Mouse (Mus musculus) heart, postnatal 25 days (tissue): ENCODE data around the gene Dusp12. TPM values are rescaled to one million over a fixed set of nuclear protein-coding genes. Genes with fewer than 3 reads are reported as not detected.

Experiments
- DNase-seq: peaks from one replicate; pipeline ENCODE4 v3.0.0; 2022; ENCODE audit warnings: low spot score
- intact Hi-C: fragments of 180-260 bp; cut with DNase I; formaldehyde crosslinking; loops from one replicate; pipeline ENCODE4 v1.15.1; 2025
- total RNA-seq, 2 experiments: library from RNA; stranded (reverse); gene quantifications; 2 replicates each; pipeline ENCODE4 v1.2.3; 2021

Dusp12 gene
- total RNA-seq, 2 experiments from 2014 or later: 6.7 to 7.0 TPM

DNA sequence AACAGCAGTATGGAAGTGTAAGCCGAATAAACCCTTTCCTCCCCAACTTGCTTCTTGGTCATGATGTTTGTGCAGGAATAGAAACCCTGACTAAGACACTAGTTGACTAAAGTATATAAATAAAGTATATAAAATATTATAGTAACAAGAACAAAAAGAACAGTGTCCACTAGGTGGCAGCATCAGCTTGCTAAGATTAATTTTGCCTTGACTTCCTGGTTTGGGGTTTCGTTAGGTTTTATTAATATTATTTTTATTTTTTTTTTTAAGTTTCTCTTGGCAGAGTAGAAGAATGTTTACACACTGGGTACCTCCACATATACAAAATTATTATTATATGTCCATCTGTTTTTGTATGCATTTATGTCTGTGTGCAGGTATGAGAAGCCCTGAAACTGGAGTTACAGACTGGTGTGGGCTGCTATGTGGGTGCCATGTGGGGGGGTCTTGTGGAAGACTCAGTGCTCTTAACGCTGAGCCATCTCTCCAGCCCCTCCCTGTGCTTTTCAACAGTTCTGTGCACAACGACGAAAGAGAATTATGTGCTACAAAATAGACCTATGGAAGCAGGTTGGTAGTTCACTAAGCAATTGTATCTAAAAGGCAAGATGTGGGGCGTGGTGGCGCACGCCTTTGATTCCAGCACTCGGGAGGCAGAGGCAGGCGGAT, 15.6 kb upstream of the Dusp12 start:
- no peak for DNase-seq
- intact Hi-C loops: loop anchor here (1.0 kb wide), 2 partner anchors 91 to 95 kb away; no protein-coding TSS in a partner anchor

DNA sequence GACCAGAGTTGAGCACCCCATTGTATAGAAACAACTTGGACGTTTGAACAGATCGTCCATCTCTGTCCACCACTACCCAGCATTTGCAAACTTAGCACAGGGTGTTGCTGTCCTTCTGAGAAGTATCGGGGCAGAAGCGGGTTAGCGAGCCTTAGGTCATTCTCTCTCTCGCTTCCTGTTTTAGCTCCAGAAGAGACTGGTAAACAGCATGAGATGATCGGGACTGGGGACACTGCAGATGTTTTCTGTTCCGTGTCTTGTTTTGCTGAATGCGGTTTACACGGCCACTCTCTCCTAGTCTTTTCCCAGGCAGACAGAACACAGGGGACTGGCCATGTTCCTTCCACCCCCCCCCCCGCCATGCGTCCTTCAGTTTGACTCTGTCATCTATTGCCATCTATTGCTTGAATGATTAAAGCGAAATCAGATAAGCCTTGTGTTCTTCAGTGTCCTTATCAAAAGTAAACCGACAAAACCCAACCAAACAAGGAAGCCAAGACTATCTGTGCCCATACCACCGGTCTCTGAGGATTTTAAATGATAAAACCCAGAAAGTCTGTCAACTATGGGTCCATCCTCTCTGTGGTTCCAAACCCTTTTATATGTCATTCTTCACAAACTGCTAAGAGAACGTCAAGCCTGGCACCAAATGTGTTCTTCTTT, 13.2 kb upstream of the Dusp12 start:
- intact Hi-C loops: no loop called here
- no peak for DNase-seq

DNA sequence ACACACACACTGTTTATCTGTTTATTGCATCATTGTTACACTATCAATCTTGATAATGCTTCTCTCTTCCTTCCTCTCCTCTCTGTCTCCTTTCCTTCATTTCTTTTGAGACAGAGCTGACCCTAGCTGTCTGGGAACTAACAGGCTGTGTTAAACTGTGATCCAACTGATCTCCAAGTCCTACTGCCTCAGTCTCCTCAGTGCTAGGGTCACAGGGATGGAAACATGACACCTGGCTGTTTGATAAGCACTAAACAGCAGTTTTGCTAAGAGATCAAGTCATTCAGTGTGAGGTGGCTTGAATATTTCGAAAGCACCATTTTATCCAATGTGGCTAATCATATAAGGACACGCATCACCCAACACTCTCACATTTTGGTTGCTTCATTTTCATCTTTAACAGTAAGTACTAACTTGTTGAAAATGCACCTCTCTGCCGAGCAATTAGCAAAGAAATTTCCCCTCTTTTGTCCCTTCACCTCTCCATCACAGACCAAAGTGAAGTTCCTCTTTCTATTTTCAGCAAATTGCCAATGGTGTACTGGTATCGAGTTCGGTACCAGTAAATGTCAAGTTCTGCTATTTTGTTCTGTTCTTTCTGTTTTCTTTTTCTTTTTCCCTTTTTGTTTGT, 11.4 kb upstream of the Dusp12 start:
- DNase-seq: no peak
- intact Hi-C loops: no loop called here

GRCm38 (mm10) chr1:170894603-170895602, 9.6 kb upstream of the Dusp12 start:
- intact Hi-C loops: no loop called here

DNA sequence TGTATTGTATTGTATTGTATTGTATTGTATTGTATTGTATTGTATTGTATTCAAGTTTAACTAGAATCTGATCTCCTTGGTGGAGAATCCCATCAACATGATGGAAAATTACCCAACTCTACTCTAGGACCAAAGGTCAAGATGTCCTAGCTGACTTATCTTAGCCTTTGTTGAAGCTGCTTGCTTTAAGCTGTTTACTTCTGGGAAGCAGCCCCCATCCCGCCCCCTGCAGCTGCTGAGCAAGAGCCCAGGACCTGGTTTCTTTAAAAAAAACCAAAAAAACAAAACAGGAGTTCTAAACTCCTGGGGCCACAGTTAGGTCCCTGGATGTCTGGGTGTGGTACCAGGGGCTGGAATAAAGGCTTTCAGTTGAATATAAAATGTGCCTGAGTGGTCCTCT, 6.9 kb upstream of the Dusp12 start:
- intact Hi-C loops: no loop called here
- DNase-seq: no peak

More at GRCm38 (mm10) chr1:170894603-170895602, 9.6 kb upstream of the Dusp12 start:
- DNase-seq: no peak

GRCm38 (mm10) chr1:170891646-170892045, 6.3 kb upstream of the Dusp12 start:
- intact Hi-C loops: no loop called here
- no peak for DNase-seq

GRCm38 (mm10) chr1:170889310-170889709, 4.0 kb upstream of the Dusp12 start:
- DNase-seq: no peak
- intact Hi-C loops: no loop called here

DNA sequence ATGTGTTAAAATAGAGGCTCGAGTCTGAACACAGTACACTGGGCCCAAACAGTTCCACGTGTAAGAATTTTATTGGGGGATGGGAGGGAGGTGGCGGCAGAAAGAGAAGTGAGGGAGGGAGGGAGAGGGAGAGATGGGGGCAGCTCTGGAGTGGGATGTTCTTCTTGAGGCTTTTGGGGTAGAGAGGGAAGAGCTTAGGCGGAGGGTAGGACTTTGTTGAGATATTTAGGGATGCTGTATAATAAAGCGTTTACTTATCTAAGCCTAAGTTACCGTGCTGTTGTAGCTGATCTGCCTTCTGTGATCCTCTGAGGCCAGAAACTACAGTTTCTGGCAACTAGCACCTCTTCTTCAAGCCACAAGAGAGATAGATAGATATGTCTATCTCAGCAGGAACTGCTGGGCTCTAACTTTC, 711 bp upstream of the Dusp12 start:
- intact Hi-C loops: no loop called here
- DNase-seq: no peak

DNA sequence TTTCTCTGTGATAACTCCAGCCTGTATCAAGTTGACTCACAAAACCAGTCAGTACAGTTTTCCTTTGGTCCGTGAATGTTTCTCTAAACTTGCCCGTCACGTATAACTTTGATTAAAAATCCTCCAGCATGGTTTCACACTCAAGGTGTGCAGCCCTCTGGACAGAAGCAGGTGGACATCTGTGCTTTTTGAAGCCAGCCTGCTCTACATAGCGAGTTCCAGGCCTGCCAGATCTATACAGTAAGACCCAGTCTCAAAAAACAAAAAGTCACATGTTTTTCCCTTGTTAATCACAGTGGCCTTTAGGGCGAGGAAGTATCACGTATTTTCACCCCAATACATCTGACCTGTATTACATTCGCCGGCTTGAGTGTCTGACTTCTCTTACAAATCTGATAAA, 950 bp downstream of the Dusp12 start:
- no peak for DNase-seq
- intact Hi-C loops: loop anchor here (2.0 kb wide), 1 partner anchor 16 kb away; no protein-coding TSS in a partner anchor

GRCm38 (mm10) chr1:170882915-170883485, 2.3 kb downstream of the Dusp12 start:
- no peak for DNase-seq
- intact Hi-C loops: no loop called here

- no peak for DNase-seq
- intact Hi-C loops: no loop called here
These were observed 8.4 kb downstream of the Dusp12 start for GRCm38 (mm10) chr1:170876906-170877305.

DNA sequence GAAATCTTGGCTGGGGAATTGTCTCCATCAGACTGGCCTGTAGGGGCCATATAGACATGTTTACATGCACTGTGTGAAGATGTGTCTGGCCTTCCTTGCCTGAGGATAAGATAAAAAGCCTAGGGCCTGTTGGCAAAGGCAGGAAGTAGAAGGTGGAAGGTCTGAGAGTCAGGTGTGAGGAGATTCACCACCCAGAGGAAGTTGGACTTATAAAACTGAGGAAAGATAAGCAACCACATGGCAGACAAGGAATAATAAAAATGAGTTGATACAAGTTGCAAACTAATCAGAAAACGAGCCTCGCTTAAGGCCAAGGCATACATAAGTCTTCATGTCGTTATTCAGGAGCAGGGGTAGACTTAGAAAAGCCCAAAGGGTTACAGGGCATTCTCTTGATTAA, 9.7 kb downstream of the Dusp12 start:
- no peak for DNase-seq
- intact Hi-C loops: no loop called here

DNA sequence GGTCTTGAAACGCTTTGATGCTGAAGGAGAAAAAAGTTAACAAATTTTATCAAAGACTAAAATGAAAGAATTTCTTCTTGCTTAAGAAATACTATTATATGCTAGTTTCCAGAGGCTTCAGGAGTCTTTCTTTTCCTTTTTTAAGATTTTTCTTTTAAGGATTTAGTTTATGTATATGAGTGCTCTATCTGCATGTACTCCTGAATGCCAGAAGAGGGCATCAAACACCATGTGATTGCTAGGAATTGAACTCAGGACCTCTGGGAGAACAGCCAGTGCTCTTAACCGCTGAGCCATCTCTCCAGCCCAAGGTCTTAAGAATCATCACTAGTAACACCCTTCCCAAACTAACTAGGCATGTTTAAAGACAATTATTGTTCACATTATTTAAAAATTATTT, 13.4 kb downstream of the Dusp12 start:
- intact Hi-C loops: no loop called here
- no peak for DNase-seq

DNA sequence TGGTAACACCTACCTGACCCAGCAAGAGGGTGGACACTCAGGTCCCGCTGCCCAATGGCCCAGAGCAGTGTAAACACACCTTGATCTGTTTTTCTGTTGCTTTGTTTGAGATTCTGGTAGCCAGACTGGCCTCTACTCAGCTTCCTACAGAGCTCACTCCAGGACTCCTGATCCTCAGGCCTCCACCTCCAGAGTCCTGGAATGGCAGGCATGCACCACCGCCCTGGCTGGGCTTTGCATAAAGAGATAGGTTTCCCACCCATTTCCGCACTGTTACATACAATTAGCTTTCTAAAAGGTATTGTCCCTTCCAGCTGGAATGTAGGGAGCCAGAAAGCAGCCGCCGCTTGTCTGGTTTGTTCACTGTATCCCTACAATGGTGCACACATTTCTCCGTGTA, 13.9 kb downstream of the Dusp12 start:
- intact Hi-C loops: no loop called here
- DNase-seq: no peak

DNA sequence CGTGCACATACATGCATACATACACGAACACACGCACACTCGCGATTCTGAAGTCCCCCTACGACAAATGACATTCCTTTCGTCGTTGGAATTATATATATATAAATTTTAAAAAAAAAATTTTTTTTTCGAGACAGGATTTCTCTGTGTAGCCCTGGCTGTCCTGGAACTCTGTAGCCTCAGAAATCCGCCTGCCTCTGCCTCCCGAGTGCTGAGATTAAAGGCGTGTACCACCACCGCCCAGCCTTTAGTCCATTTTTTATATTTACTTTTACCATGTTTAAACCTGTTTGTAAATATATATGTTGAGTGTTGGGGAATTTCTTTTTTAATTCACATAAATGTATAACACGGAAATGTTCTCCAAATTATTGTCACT, 16.4 kb downstream of the Dusp12 start:
- intact Hi-C loops: loop anchor here (2.0 kb wide), 1 partner anchor 16 kb away; the partner anchor contains the start of genes Dusp12 and Gm26620
- DNase-seq: no peak

DNA sequence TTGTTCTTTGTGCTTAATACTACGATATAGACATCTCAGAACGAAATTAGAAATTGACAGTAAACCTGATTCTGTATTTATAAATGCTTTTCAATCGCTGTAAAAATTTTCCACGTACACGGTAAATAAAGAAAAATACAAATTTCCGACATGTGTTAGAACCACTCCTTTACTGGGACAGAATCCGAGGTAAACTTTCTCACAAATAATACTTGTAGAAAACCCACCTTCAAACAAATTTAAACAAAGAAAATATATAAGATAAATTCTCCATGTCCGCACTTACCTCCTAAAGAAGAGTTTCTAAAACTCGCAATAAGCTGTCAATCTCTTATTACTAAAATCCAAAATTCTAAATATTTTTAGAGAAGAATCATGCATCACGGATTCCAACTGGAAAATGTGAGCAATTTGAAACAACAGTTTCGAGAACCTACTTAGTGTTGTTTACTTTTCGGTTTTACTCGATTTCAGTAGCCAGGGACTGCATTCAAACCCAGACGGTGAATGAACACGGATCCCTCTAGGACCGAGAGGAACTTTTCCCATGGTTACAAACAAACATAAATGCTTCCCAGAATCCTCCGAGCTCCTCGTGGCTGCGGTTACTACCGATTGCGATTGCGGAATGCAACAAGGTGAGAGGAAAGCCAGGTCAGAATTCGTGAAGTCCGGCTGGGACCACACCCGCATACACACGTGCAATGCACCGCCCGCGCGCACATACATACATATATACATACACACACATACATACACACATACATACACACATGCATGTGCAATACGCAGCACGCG, 17.0 kb downstream of the Dusp12 start:
- intact Hi-C loops: loop anchor here (2.0 kb wide), 1 partner anchor 16 kb away; the partner anchor contains the start of genes Dusp12 and Gm26620
- peak; percentile 26 for DNase-seq

DNA sequence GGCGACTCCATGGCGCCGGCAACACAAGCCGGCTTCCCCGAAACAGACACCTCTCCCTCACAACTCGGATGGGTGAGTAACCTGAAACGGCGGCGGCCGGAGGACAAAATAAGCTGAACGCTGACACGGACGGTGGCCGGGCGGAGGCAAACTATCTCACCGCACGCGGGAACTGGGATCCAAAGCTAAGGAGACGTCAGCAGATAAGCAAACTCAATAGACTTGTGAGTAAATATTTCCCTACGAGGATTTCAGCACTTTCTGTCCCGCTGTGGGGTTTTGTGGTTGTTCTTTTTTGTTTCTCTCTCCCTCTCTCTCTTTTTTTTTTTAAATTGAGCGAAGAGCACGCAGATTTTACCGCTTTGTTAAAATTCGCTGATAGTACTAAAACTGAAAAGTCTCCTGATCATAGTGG, 17.6 kb downstream of the Dusp12 start, which contains the start of gene Atf6:
Atf6 (minus strand) TSS at position 81 of the 415 bp plus-strand sequence.
- DNase-seq: peak; percentile 88
- intact Hi-C loops: loop anchor here (2.0 kb wide), 1 partner anchor 17 kb away; the partner anchor contains the start of genes Dusp12 and Gm26620

- no peak for DNase-seq
- intact Hi-C loops: no loop called here
These were observed 18.2 kb downstream of the Dusp12 start for GRCm38 (mm10) chr1:170866992-170867690.
